In genomic region chr6:29770672-29771321, GRCm38 (mm10) we compare ENCODE assay signal across 22 mouse cellular contexts. TPM values are rescaled to one million over a fixed set of nuclear protein-coding genes. Genes with fewer than 3 reads are reported as not detected.
DNase-seq lines count a peak whose midpoint lies in the region; ATAC-seq and TF ChIP-seq lines count a peak whose summit lies in the region.
"Had no signal": no experiment of that assay in that cellular context is flagged by ENCODE, and none has a peak within 500 bp of the region (broad histone marks: within the 10 kb centered on the region; RNA-seq: fewer than 3 reads in every experiment).

No protein-coding gene starts in this region.

- H3K9ac ChIP-seq in intestine, embryonic 14.5 days (ENCODE audit: low read length) = no peak overlapping the region
- no peak overlapping the region for H3K9ac ChIP-seq in intestine, embryonic 16.5 days (ENCODE audit: low read depth, low read length)
- no peak overlapping the region for H3K9ac ChIP-seq in liver, adult 2 months (ENCODE audit: low read depth, low read length)
- H3K9ac ChIP-seq in liver, embryonic 11.5 days (ENCODE audit: low read depth, low read length) = no peak overlapping the region
- no peak overlapping the region for H3K9ac ChIP-seq in CH12.LX (ENCODE audit: insufficient read depth, low read depth)
- H3K9ac ChIP-seq: forebrain, embryonic 13.5 days; forebrain, postnatal 0 days had no signal

- in situ Hi-C loops in CH12.LX (cut with MboI; ENCODE audit: low pct_ligation_motif_present, low pct_unique_long_range_greater_than_20kb, low sequenced_read_pairs) = no loop called here

- WGBS in intestine, embryonic 14.5 days = 64% methylated on average over 2 of the region's 2 CpGs
- WGBS in intestine, embryonic 16.5 days = 58% methylated on average over 2 of the region's 2 CpGs
- 51% methylated on average over 2 of the region's 2 CpGs for WGBS in liver, adult 2 months
- WGBS in liver, embryonic 11.5 days = 59% methylated on average over 2 of the region's 2 CpGs

- no peak overlapping the region for H3K4me2 ChIP-seq in intestine, embryonic 14.5 days (ENCODE audit: low read length)
- no peak overlapping the region for H3K4me2 ChIP-seq in intestine, embryonic 16.5 days (ENCODE audit: low read depth, low read length)
- H3K4me2 ChIP-seq in liver, embryonic 11.5 days = no peak overlapping the region
- 0 out of 2 replicates have a peak overlapping the region, but pooled peaks have one; percentile 17 for H3K4me2 ChIP-seq in CH12.LX (ENCODE audit: insufficient read depth, low read depth, poor library complexity, severe bottlenecking)
- H3K4me2 ChIP-seq: forebrain, embryonic 13.5 days had no signal

- no peak overlapping the region for H3K4me3 ChIP-seq in intestine, embryonic 14.5 days (ENCODE audit: low read depth, low read length)
- no peak overlapping the region for H3K4me3 ChIP-seq in intestine, embryonic 16.5 days (ENCODE audit: low read length)
- H3K4me3 ChIP-seq in liver, adult 2 months (ENCODE audit: insufficient read depth, low read depth, low read length) = no peak overlapping the region
- H3K4me3 ChIP-seq in liver, embryonic 11.5 days (ENCODE audit: low read depth, low read length) = no peak overlapping the region
- peak overlapping the region in 2 of 3 experiments; percentile 37 to 81 for H3K4me3 ChIP-seq in CH12.LX (replicated peaks in 1 of 3; ENCODE audit: low read depth in 2 of 3, low read length in 2 of 3, poor library complexity in 1 of 3)
- H3K4me3 ChIP-seq: forebrain, embryonic 13.5 days; heart, embryonic 10.5 days had no signal

- no peak for TF ChIP-seq RAD21 in CH12.LX (IDR thresholded peaks at IDR 0.05; ENCODE audit: low read depth, low read length)

- peak; percentile 4 for DNase-seq in embryo, embryonic 10 days (ENCODE audit: low spot score)
- no peak for DNase-seq in embryo, embryonic 9.5 days (ENCODE audit: extremely low spot score)
- DNase-seq in intestine, embryonic 14.5 days (ENCODE audit: low spot score) = peak; percentile 16
- DNase-seq in liver, adult 2 months (ENCODE audit: extremely low read depth, low read depth, low spot score) = peak; percentile 60
- no peak for DNase-seq in liver, embryonic 11.5 days (ENCODE audit: low spot score)
- DNase-seq in CH12.LX (ENCODE audit: extremely low read depth) = no peak
- DNase-seq in gastrocnemius, adult 8-10 months (ENCODE audit: low spot score in 2 of 2) = no peak
- DNase-seq: adrenal gland, postnatal 10 days; B cell, adult 2 months; cerebellum, adult 11 months; cerebellum, adult 9-10 months; cerebellum, postnatal 25 days; forebrain, postnatal 0 days; gastrocnemius, postnatal 25 days; heart, adult 11 months; heart, postnatal 10 days; heart, postnatal 4 days had no signal

- H3K9me3 ChIP-seq in intestine, embryonic 14.5 days (ENCODE audit: control insufficient read depth, low read length) = no peaks in the 10 kb centered on the region
- H3K9me3 ChIP-seq in intestine, embryonic 16.5 days (ENCODE audit: control insufficient read depth, low read length) = no peaks in the 10 kb centered on the region
- H3K9me3 ChIP-seq in liver, embryonic 11.5 days (ENCODE audit: control insufficient read depth, low read length) = no peaks in the 10 kb centered on the region
- peaks cover 3% of the 10 kb centered on the region for H3K9me3 ChIP-seq in CH12.LX (replicated peaks; ENCODE audit: low read length)
- H3K9me3 ChIP-seq: embryonic facial prominence, embryonic 10.5 days; forebrain, embryonic 13.5 days; heart, embryonic 10.5 days had no signal

- H3K36me3 ChIP-seq in intestine, embryonic 14.5 days (ENCODE audit: control insufficient read depth, insufficient read depth, low read length) = no peaks in the 10 kb centered on the region
- no peaks in the 10 kb centered on the region for H3K36me3 ChIP-seq in intestine, embryonic 16.5 days (ENCODE audit: control insufficient read depth, insufficient read depth, low read length)
- H3K36me3 ChIP-seq in liver, adult 2 months (ENCODE audit: control insufficient read depth, insufficient read depth, low read length) = no peaks in the 10 kb centered on the region
- no peaks in the 10 kb centered on the region for H3K36me3 ChIP-seq in liver, embryonic 11.5 days (ENCODE audit: control insufficient read depth, insufficient read depth, low read length)
- H3K36me3 ChIP-seq in CH12.LX (replicated peaks in 1 of 2; ENCODE audit: control insufficient read depth in 1 of 2, insufficient read depth in 1 of 2, low read length in 1 of 2) = peaks cover 0 to 15% of the 10 kb centered on the region in 2 experiments
- H3K36me3 ChIP-seq: embryonic facial prominence, embryonic 10.5 days; heart, embryonic 10.5 days had no signal

- peaks cover 10% of the 10 kb centered on the region for H3K4me1 ChIP-seq in intestine, embryonic 14.5 days (replicated peaks; ENCODE audit: control insufficient read depth, insufficient read depth, low read length)
- H3K4me1 ChIP-seq in intestine, embryonic 16.5 days (ENCODE audit: control insufficient read depth, insufficient read depth, low read length) = 0 out of 2 replicates have a peak, but pooled peaks cover 2% of the 10 kb centered on the region
- H3K4me1 ChIP-seq in liver, adult 2 months (ENCODE audit: control insufficient read depth, insufficient read depth, low read length) = peaks cover 14% of the 10 kb centered on the region
- H3K4me1 ChIP-seq in liver, embryonic 11.5 days (replicated peaks; ENCODE audit: control insufficient read depth, insufficient read depth, low read length) = peaks cover 9% of the 10 kb centered on the region
- H3K4me1 ChIP-seq in CH12.LX (ENCODE audit: control insufficient read depth in 1 of 2, insufficient read depth in 2 of 2) = peaks cover 0 to 43% of the 10 kb centered on the region in 2 experiments; a peak in 3 of 4 replicates

- H3K27me3 ChIP-seq in intestine, embryonic 14.5 days (replicated peaks; ENCODE audit: control insufficient read depth, insufficient read depth, low read length) = no peaks in the 10 kb centered on the region
- H3K27me3 ChIP-seq in intestine, embryonic 16.5 days (replicated peaks; ENCODE audit: control insufficient read depth, insufficient read depth, low read length) = no peaks in the 10 kb centered on the region
- H3K27me3 ChIP-seq in liver, adult 2 months (ENCODE audit: control insufficient read depth, insufficient read depth, low read length) = no peaks in the 10 kb centered on the region
- no peaks in the 10 kb centered on the region for H3K27me3 ChIP-seq in liver, embryonic 11.5 days (replicated peaks; ENCODE audit: control insufficient read depth, insufficient read depth, low read length)
- H3K27me3 ChIP-seq in CH12.LX (replicated peaks) = no peaks in the 10 kb centered on the region
- H3K27me3 ChIP-seq: forebrain, embryonic 13.5 days had no signal

- no peak for ATAC-seq in intestine, embryonic 14.5 days (replicated peaks; ENCODE audit: low FRiP score, low TSS enrichment, low read depth)
- ATAC-seq in intestine, embryonic 16.5 days = no peak
- ATAC-seq in liver, embryonic 11.5 days (replicated peaks; ENCODE audit: low FRiP score) = no peak
- ATAC-seq: CD4-positive, CD25-positive, alpha-beta regulatory T cell, adult 4 months; forebrain, embryonic 13.5 days; forebrain, postnatal 0 days had no signal

- dilution Hi-C loops in CH12.LX (cut with MboI; ENCODE audit: extremely low pct_ligation_motif_present, extremely low pct_unique_long_range_greater_than_20kb, low sequenced_read_pairs) = no loop called here

- TF ChIP-seq CTCF in liver, adult 2 months (IDR thresholded peaks at IDR 0.05; ENCODE audit: low read depth, low read length) = no peak
- no peak for TF ChIP-seq CTCF in CH12.LX (conservative IDR thresholded peaks at IDR 0.05 in 1 of 2, IDR thresholded peaks at IDR 0.05 in 1 of 2; ENCODE audit: low read depth in 2 of 2, low read length in 2 of 2)

- H3K27ac ChIP-seq in intestine, embryonic 14.5 days (ENCODE audit: low read depth) = no peak overlapping the region
- H3K27ac ChIP-seq in intestine, embryonic 16.5 days (ENCODE audit: low read length) = no peak overlapping the region
- no peak overlapping the region for H3K27ac ChIP-seq in liver, adult 2 months (replicated peaks; ENCODE audit: insufficient read depth, low read depth, low read length)
- no peak overlapping the region for H3K27ac ChIP-seq in liver, embryonic 11.5 days (ENCODE audit: low read depth, low read length)
- no peak overlapping the region for H3K27ac ChIP-seq in CH12.LX (ENCODE audit: insufficient read depth, low read depth)
- H3K27ac ChIP-seq: embryonic facial prominence, embryonic 10.5 days; forebrain, embryonic 13.5 days; heart, embryonic 10.5 days had no signal

- peaks cover 8% of the 10 kb centered on the region; the same call in 1 of the 2 replicates for H3K79me2 ChIP-seq in liver, adult 2 months (ENCODE audit: control insufficient read depth, insufficient read depth, low read length)
- peaks cover 27% of the 10 kb centered on the region for H3K79me2 ChIP-seq in CH12.LX (replicated peaks; ENCODE audit: control insufficient read depth, extremely low read depth, insufficient read depth, poor library complexity, severe bottlenecking)

- no peak for TF ChIP-seq EP300 in CH12.LX (IDR thresholded peaks at IDR 0.05; ENCODE audit: low read length)

- TF ChIP-seq POLR2A in liver, adult 2 months (IDR thresholded peaks at IDR 0.05; ENCODE audit: extremely low read depth, insufficient read depth, low read length) = no peak
- TF ChIP-seq POLR2A in CH12.LX (IDR thresholded peaks at IDR 0.05; ENCODE audit: low read depth, low read length) = no peak

TF ChIP-seq in CH12.LX, 34 proteins besides CTCF, POLR2A, EP300 and RAD21 (continues in another document):
- TF ChIP-seq ZC3H11A (IDR thresholded peaks at IDR 0.05; ENCODE audit: low read depth, low read length) = no peak

RNA-seq across cellular contexts. Expression of gene Ahcyl2, which starts 3.0 kb away (rescaled TPM):
- 34.0 and 43.8 TPM in 2 replicates for polyA plus RNA-seq in intestine, embryonic 14.5 days (2014; fragmentation: Nextera tagmentation; extraction: Ambion mirVana)
- polyA plus RNA-seq in intestine, embryonic 16.5 days (2015; fragmentation: Nextera tagmentation; extraction: Ambion mirVana) = 80.5 and 91.5 TPM in 2 replicates
- total RNA-seq in liver, adult 2 months (2014; rRNA removed) = 8.9 and 11.8 TPM in 2 replicates
- polyA plus RNA-seq in liver, adult 2 months (2012; rRNA removed) = 5.2 and 7.4 TPM in 2 replicates
- 12.0 and 12.5 TPM in 2 replicates for polyA plus RNA-seq in liver, embryonic 11.5 days (2014; fragmentation: Nextera tagmentation; extraction: Ambion mirVana)
- 50.0 and 77.1 TPM in 2 replicates for total RNA-seq in CH12.LX (2012; rRNA removed)
- 184 and 196 TPM in 2 replicates for total RNA-seq in CH12.LX (2014; rRNA removed)
- polyA plus RNA-seq in CH12.LX (2012; ENCODE audit: insufficient read length, low read depth) = 178 and 204 TPM in 2 replicates
- 10 to 100 TPM; 16.6 to 23.1 (median 19.7) TPM for total RNA-seq in gastrocnemius, adult 8-10 months (2022)

RNA-seq across cellular contexts. Expression of gene Smo, which starts 35.5 kb away (rescaled TPM):
- 46.5 and 48.0 TPM in 2 replicates for polyA plus RNA-seq in intestine, embryonic 14.5 days (2014; fragmentation: Nextera tagmentation; extraction: Ambion mirVana)
- polyA plus RNA-seq in intestine, embryonic 16.5 days (2015; fragmentation: Nextera tagmentation; extraction: Ambion mirVana) = 18.8 and 18.9 TPM in 2 replicates
- 4.1 and 5.0 TPM in 2 replicates for total RNA-seq in liver, adult 2 months (2014; rRNA removed)
- polyA plus RNA-seq in liver, adult 2 months (2012; rRNA removed) = 6.7 and 10.5 TPM in 2 replicates
- polyA plus RNA-seq in liver, embryonic 11.5 days (2014; fragmentation: Nextera tagmentation; extraction: Ambion mirVana) = 22.3 and 22.5 TPM in 2 replicates
- 0.04 TPM in 2 replicates for total RNA-seq in CH12.LX (2012; rRNA removed)
- 0.09 TPM in 1 of 2 replicates, not detected in the other for total RNA-seq in CH12.LX (2014; rRNA removed)
- polyA plus RNA-seq in CH12.LX (2012; ENCODE audit: insufficient read length, low read depth) = 0.17 and 0.26 TPM in 2 replicates
- 1 to 10 TPM; 1.7 to 3.1 (median 2.4) TPM for total RNA-seq in gastrocnemius, adult 8-10 months (2022)

Comparison
In these comparisons a context has a peak if more than half of its experiments do, and no peak if none do; other contexts are left out.
1. DNase-seq: peak in embryo, embryonic 10 days (single experiment), intestine, embryonic 14.5 days (single experiment) and liver, adult 2 months (single experiment); none in embryo, embryonic 9.5 days (single experiment), liver, embryonic 11.5 days (single experiment), CH12.LX (single experiment) and gastrocnemius, adult 8-10 months (0 of 2).
2. H3K4me3 ChIP-seq: peak in CH12.LX (2 of 3); none in intestine, embryonic 14.5 days (single experiment), intestine, embryonic 16.5 days (single experiment), liver, adult 2 months (single experiment) and liver, embryonic 11.5 days (single experiment).